Mouse (Mus musculus): ENCODE measurements around the gene Dynll2. TPM values are rescaled to one million over a fixed set of nuclear protein-coding genes. Genes with fewer than 3 reads are reported as not detected.

Dynll2 gene
- polyA plus RNA-seq, 1 experiment from 2014 or later = 6.0 TPM

- no peak overlapping the region for H3K27ac ChIP-seq (ENCODE audit: low read length)
- ATAC-seq (ENCODE audit: low read depth) = no peak
- no peak overlapping the region for H3K9ac ChIP-seq (ENCODE audit: low read depth, low read length)
- H3K36me3 ChIP-seq (ENCODE audit: control insufficient read depth, insufficient read depth) = no peaks in the 10 kb centered on the region
- no peaks in the 10 kb centered on the region for H3K9me3 ChIP-seq (replicated peaks; ENCODE audit: control insufficient read depth, low read length)
- H3K4me2 ChIP-seq (ENCODE audit: low read depth, low read length) = no peak overlapping the region
- 55% methylated on average over 2 of the region's 2 CpGs for WGBS (ENCODE audit: insufficient replicate concordance)
- no peaks in the 10 kb centered on the region for H3K27me3 ChIP-seq (ENCODE audit: control insufficient read depth, insufficient read depth, low read depth, low read length)
- H3K4me1 ChIP-seq (ENCODE audit: control insufficient read depth, low read depth, low read length) = no peaks in the 10 kb centered on the region
- no peak overlapping the region for H3K4me3 ChIP-seq (ENCODE audit: low read depth, low read length)
These were observed 36.6 kb upstream of the Dynll2 start for GRCm38 (mm10) chr11:88023933-88024332.

DNA sequence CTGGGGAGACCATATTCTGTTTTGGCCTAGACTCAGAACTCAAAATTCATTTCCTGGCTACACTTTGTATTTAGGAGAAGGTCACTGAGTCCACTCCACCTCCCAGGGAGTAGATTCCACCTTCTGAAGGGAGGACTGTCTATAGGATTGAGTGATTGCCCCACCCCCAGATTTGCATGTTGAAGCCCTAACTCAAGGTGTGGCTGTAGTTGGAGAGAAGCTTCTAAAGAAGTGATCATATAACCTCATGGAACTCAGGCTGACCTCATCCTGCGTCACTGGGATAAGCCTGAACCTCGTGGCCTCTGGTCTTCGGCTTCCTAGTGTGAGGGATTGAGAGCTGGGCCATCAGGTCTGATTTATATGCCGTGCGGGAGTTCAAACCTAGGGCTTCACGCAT lies 28.5 kb upstream of the Dynll2 start:
- H3K9me3 ChIP-seq (replicated peaks; ENCODE audit: control insufficient read depth, low read length) = no peaks in the 10 kb centered on the region
- ATAC-seq (ENCODE audit: low read depth) = no peak
- 74% methylated on average over 6 of the region's 6 CpGs for WGBS (ENCODE audit: insufficient replicate concordance)
- H3K4me3 ChIP-seq (ENCODE audit: low read depth, low read length) = no peak overlapping the region
- H3K36me3 ChIP-seq (ENCODE audit: control insufficient read depth, insufficient read depth) = no peaks in the 10 kb centered on the region
- H3K4me1 ChIP-seq (ENCODE audit: control insufficient read depth, low read depth, low read length) = no peaks in the 10 kb centered on the region
- no peak overlapping the region for H3K27ac ChIP-seq (ENCODE audit: low read length)
- H3K4me2 ChIP-seq (ENCODE audit: low read depth, low read length) = no peak overlapping the region
- H3K27me3 ChIP-seq (ENCODE audit: control insufficient read depth, insufficient read depth, low read depth, low read length) = no peaks in the 10 kb centered on the region
- no peak overlapping the region for H3K9ac ChIP-seq (ENCODE audit: low read depth, low read length)

DNA sequence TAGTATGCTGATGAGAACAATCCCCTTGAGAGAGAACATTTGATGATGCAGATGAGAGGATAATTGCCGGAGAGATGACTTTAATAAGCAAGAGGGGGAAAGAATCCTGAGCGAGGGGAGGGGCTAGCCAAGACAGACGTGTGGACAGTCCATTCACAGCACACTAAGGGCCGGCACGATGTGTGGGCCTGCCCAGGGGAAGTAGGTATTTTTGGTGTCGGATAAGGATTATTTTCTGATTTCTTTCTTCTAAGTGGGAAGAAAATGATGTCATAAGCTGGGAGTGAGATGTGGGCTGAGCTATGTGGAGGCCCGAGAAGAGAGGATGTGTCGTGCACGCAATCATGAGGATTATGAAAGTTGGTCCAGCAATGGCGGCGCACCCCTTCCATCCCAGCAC lies 27.8 kb upstream of the Dynll2 start:
- H3K4me1 ChIP-seq (ENCODE audit: control insufficient read depth, low read depth, low read length) = no peaks in the 10 kb centered on the region
- H3K4me3 ChIP-seq (ENCODE audit: low read depth, low read length) = no peak overlapping the region
- H3K4me2 ChIP-seq (ENCODE audit: low read depth, low read length) = no peak overlapping the region
- H3K36me3 ChIP-seq (ENCODE audit: control insufficient read depth, insufficient read depth) = no peaks in the 10 kb centered on the region
- H3K27ac ChIP-seq (ENCODE audit: low read length) = no peak overlapping the region
- H3K27me3 ChIP-seq (ENCODE audit: control insufficient read depth, insufficient read depth, low read depth, low read length) = no peaks in the 10 kb centered on the region
- H3K9ac ChIP-seq (ENCODE audit: low read depth, low read length) = no peak overlapping the region
- no peak for ATAC-seq (ENCODE audit: low read depth)
- WGBS (ENCODE audit: insufficient replicate concordance) = 74% methylated on average over 11 of the region's 11 CpGs
- H3K9me3 ChIP-seq (replicated peaks; ENCODE audit: control insufficient read depth, low read length) = no peaks in the 10 kb centered on the region

DNA sequence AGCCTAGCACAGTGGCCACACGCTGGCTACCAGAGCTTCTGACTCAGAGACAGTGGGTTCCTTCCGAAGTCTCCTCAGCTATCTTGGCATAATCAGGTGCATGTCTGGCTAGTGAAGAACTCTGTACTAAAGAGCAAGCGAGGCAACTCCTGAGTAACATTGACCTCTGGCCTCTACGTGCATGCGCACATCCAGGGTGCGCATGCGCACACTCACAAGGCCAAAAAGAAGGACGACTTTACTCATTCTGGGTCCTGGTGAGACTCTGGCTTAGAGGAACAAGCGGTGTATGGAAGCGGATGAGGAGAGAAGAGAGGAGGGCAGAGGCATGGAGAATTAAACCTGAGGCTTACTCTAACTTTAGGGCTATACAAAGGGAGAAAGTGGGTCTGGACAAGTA lies 26.3 kb upstream of the Dynll2 start:
- no peak for ATAC-seq (ENCODE audit: low read depth)
- H3K4me1 ChIP-seq (ENCODE audit: control insufficient read depth, low read depth, low read length) = no peaks in the 10 kb centered on the region
- H3K27me3 ChIP-seq (ENCODE audit: control insufficient read depth, insufficient read depth, low read depth, low read length) = peaks cover 5% of the 10 kb centered on the region
- H3K9ac ChIP-seq (ENCODE audit: low read depth, low read length) = no peak overlapping the region
- no peak overlapping the region for H3K4me3 ChIP-seq (ENCODE audit: low read depth, low read length)
- H3K4me2 ChIP-seq (ENCODE audit: low read depth, low read length) = no peak overlapping the region
- no peaks in the 10 kb centered on the region for H3K9me3 ChIP-seq (replicated peaks; ENCODE audit: control insufficient read depth, low read length)
- WGBS (ENCODE audit: insufficient replicate concordance) = 75% methylated on average over 10 of the region's 10 CpGs
- no peaks in the 10 kb centered on the region for H3K36me3 ChIP-seq (ENCODE audit: control insufficient read depth, insufficient read depth)
- H3K27ac ChIP-seq (ENCODE audit: low read length) = no peak overlapping the region

DNA sequence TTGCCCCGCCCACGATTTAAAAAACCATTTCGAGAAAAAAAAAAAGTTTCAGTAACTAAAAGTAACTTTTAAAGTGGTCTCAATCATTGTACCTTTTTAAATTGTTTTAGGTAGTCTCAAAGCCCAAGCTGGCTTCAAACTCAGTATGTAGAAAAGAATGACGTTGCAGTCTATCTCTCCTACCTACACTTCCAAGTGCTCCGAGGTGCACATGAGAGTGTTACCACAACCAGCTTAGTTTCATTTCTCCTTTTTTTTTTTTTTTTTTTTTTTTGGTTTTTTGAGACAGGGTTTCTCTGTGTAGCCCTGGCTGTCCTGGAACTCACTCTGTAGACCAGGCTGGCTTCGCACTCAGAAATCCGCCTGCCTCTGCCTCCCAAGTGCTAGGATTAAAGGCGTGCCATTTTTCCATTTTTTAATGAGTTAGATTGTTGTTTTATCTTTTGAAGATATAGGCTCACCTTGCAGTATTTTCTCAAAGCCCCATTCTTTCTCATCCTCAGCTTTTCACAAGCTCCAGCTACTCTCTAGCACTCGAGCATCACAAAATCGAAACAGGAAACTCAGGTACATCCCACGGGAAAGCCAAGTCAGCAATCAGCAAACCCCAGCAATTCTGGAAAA lies 25.4 kb upstream of the Dynll2 start:
- Histone ChIP-seq H3K4me1 (ENCODE audit: control insufficient read depth, low read depth, low read length) (no peaks in the 10 kb centered on the region), H3K9ac (ENCODE audit: low read depth, low read length) (no peak overlapping the region), H3K9me3 (replicated peaks; ENCODE audit: control insufficient read depth, low read length) (no peaks in the 10 kb centered on the region), H3K27me3 (ENCODE audit: control insufficient read depth, insufficient read depth, low read depth, low read length) (peaks cover 5% of the 10 kb centered on the region), H3K4me2 (ENCODE audit: low read depth, low read length) (no peak overlapping the region), H3K27ac (ENCODE audit: low read length) (no peak overlapping the region), H3K36me3 (ENCODE audit: control insufficient read depth, insufficient read depth) (no peaks in the 10 kb centered on the region), H3K4me3 (ENCODE audit: low read depth, low read length) (no peak overlapping the region)
- no peak for ATAC-seq (ENCODE audit: low read depth)
- 53% methylated on average over 11 of the region's 11 CpGs for WGBS (ENCODE audit: insufficient replicate concordance)

- Histone ChIP-seq H3K36me3 (ENCODE audit: control insufficient read depth, insufficient read depth) (no peaks in the 10 kb centered on the region), H3K27me3 (ENCODE audit: control insufficient read depth, insufficient read depth, low read depth, low read length) (peaks cover 5% of the 10 kb centered on the region), H3K9ac (ENCODE audit: low read depth, low read length) (no peak overlapping the region), H3K27ac (ENCODE audit: low read length) (no peak overlapping the region), H3K4me1 (ENCODE audit: control insufficient read depth, low read depth, low read length) (no peaks in the 10 kb centered on the region), H3K4me2 (ENCODE audit: low read depth, low read length) (no peak overlapping the region), H3K9me3 (replicated peaks; ENCODE audit: control insufficient read depth, low read length) (no peaks in the 10 kb centered on the region), H3K4me3 (ENCODE audit: low read depth, low read length) (no peak overlapping the region)
- 70% methylated on average over 7 of the region's 7 CpGs for WGBS (ENCODE audit: insufficient replicate concordance)
- ATAC-seq (ENCODE audit: low read depth) = no peak
These were observed 24.6 kb upstream of the Dynll2 start for GRCm38 (mm10) chr11:88011914-88012419.

- H3K27me3 ChIP-seq (ENCODE audit: control insufficient read depth, insufficient read depth, low read depth, low read length) = peaks cover 5% of the 10 kb centered on the region
- H3K4me2 ChIP-seq (ENCODE audit: low read depth, low read length) = no peak overlapping the region
- 60% methylated on average over 11 of the region's 11 CpGs for WGBS (ENCODE audit: insufficient replicate concordance)
- no peaks in the 10 kb centered on the region for H3K36me3 ChIP-seq (ENCODE audit: control insufficient read depth, insufficient read depth)
- H3K4me1 ChIP-seq (ENCODE audit: control insufficient read depth, low read depth, low read length) = no peaks in the 10 kb centered on the region
- ATAC-seq (ENCODE audit: low read depth) = no peak
- no peak overlapping the region for H3K27ac ChIP-seq (ENCODE audit: low read length)
- no peak overlapping the region for H3K9ac ChIP-seq (ENCODE audit: low read depth, low read length)
- H3K9me3 ChIP-seq (replicated peaks; ENCODE audit: control insufficient read depth, low read length) = no peaks in the 10 kb centered on the region
- no peak overlapping the region for H3K4me3 ChIP-seq (ENCODE audit: low read depth, low read length)
These were observed 24.0 kb upstream of the Dynll2 start for GRCm38 (mm10) chr11:88011208-88011913.

DNA sequence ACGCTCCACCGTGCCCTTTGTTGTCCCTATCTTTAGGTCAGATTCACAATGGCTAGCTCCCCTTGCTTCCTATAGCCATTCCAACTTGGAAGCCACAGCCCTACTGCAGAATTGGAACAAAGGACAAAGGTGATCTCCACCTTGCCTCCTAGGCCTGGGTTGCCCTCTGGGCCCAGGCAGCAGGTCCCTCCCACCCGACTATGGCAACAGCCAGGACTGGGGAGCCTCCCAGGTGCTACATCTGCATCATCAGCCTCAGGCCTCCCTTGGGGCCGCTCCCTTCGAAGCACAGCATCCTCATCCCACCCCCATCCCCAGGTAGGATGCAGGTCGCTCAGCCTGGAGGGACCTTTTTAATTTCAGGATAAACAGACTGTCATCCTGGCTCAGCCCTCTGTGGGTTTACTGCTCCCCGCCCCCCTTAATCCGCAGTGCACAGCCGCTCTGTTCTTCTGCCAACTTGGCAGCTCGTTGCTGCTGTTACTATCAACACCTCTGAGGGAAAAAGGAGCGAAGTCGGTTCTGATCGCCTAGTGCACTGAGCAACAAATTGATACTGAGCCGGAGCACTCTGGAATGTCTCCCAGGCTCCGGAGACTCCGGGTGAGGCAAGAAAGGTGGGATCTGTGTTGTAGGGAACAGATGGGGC lies 22.3 kb upstream of the Dynll2 start:
- Histone ChIP-seq H3K36me3 (ENCODE audit: control insufficient read depth, insufficient read depth) (no peaks in the 10 kb centered on the region), H3K27me3 (ENCODE audit: control insufficient read depth, insufficient read depth, low read depth, low read length) (peaks cover 5% of the 10 kb centered on the region), H3K27ac (ENCODE audit: low read length) (no peak overlapping the region), H3K4me3 (ENCODE audit: low read depth, low read length) (no peak overlapping the region), H3K9ac (ENCODE audit: low read depth, low read length) (no peak overlapping the region), H3K4me2 (ENCODE audit: low read depth, low read length) (no peak overlapping the region), H3K4me1 (ENCODE audit: control insufficient read depth, low read depth, low read length) (no peaks in the 10 kb centered on the region), H3K9me3 (replicated peaks; ENCODE audit: control insufficient read depth, low read length) (no peaks in the 10 kb centered on the region)
- WGBS (ENCODE audit: insufficient replicate concordance) = 32% methylated on average over 16 of the region's 16 CpGs
- no peak for ATAC-seq (ENCODE audit: low read depth)

DNA sequence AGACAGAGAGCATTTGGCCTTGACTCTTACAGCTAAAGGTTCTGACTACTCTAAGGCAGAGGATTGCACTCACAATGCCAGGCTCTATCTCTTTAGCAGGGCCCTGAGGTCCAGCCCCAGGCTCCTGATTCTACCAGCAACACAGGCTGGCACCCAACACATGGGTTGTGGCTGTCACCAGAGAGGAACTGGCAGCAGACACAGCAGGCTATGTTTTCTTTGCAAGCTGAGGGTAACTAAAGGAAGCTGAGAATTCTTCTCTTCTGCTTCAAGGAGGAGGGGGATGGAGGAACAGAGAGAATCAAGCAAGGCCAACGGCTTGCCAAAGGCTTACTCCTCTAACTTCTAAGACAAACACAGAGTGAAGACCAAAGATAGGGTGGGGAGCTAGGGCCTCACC lies 21.3 kb upstream of the Dynll2 start:
- ATAC-seq (ENCODE audit: low read depth) = no peak
- no peaks in the 10 kb centered on the region for H3K9me3 ChIP-seq (replicated peaks; ENCODE audit: control insufficient read depth, low read length)
- no peak overlapping the region for H3K4me2 ChIP-seq (ENCODE audit: low read depth, low read length)
- no peaks in the 10 kb centered on the region for H3K4me1 ChIP-seq (ENCODE audit: control insufficient read depth, low read depth, low read length)
- peaks cover 5% of the 10 kb centered on the region for H3K27me3 ChIP-seq (ENCODE audit: control insufficient read depth, insufficient read depth, low read depth, low read length)
- H3K9ac ChIP-seq (ENCODE audit: low read depth, low read length) = no peak overlapping the region
- H3K36me3 ChIP-seq (ENCODE audit: control insufficient read depth, insufficient read depth) = no peaks in the 10 kb centered on the region
- no peak overlapping the region for H3K27ac ChIP-seq (ENCODE audit: low read length)
- WGBS (ENCODE audit: insufficient replicate concordance) = 24% methylated on average over 1 of the region's 1 CpGs
- no peak overlapping the region for H3K4me3 ChIP-seq (ENCODE audit: low read depth, low read length)

All from liver, embryonic 16.5 days (tissue).